Mouse (Mus musculus) megakaryocyte, adult 5-6 weeks (primary cell): Measurements from ENCODE around the gene Smpd1. TPM values are rescaled to one million over a fixed set of nuclear protein-coding genes. Genes with fewer than 3 reads are reported as not detected.
A peak's percentile ranks its signal among the peaks of the same experiment; 100 is the strongest.

Experiments
- ATAC-seq: 2 replicates; pipeline ENCODE4 v1.8.0; 2016; ENCODE audit warnings: mild to moderate bottlenecking, inconsistent platforms; ENCODE audit not compliant: poor library complexity, severe bottlenecking
- total RNA-seq, 2 experiments: library from RNA; stranded (forward) in 1 of 2; stranded (reverse) in 1 of 2; fragments of 153-499, 151-499 nt in 1 of 2; fragments of 221-1000, 200-1000 nt in 1 of 2; gene quantifications; 2 replicates each; pipeline versions ENCODE4 v1.2.3 to v1.2.4; 2015 to 2017

The Smpd1 gene
- total RNA-seq (2015) (25.8 and 26.1 TPM in 2 replicates), total RNA-seq (2017) (24.7 and 33.3 TPM in 2 replicates)

GRCm38 (mm10) chr7:105554212-105554942 is at the start of gene Smpd1:
Gene Smpd1 (plus strand): TSS chr7:105554360.
- peak; percentile 92 for ATAC-seq

GRCm38 (mm10) chr7:105507257-105507656 is 46.9 kb upstream of the Smpd1 start:
- ATAC-seq: no peak

GRCm38 (mm10) chr7:105510143-105510542 is 44.0 kb upstream of the Smpd1 start:
- ATAC-seq: no peak

- ATAC-seq: no peak
Measured at GRCm38 (mm10) chr7:105513845-105514291, 40.3 kb upstream of the Smpd1 start.

GRCm38 (mm10) chr7:105514561-105514960 is 39.6 kb upstream of the Smpd1 start:
- no peak for ATAC-seq

GRCm38 (mm10) chr7:105515178-105515577 is 39.0 kb upstream of the Smpd1 start:
- peak; percentile 93 for ATAC-seq

- no peak for ATAC-seq
Measured at GRCm38 (mm10) chr7:105516669-105517360, 37.3 kb upstream of the Smpd1 start.

- ATAC-seq: no peak
Measured at GRCm38 (mm10) chr7:105519336-105519735, 34.8 kb upstream of the Smpd1 start.

- no peak for ATAC-seq
Measured at GRCm38 (mm10) chr7:105519771-105520170, 34.4 kb upstream of the Smpd1 start.

- ATAC-seq: no peak
Measured at GRCm38 (mm10) chr7:105520201-105520600, 34.0 kb upstream of the Smpd1 start.

- peak; percentile 62; the same call in 1 of the 2 replicates for ATAC-seq
Measured at GRCm38 (mm10) chr7:105524222-105524621, 29.9 kb upstream of the Smpd1 start.

- peak; percentile 68 for ATAC-seq
Measured at GRCm38 (mm10) chr7:105527306-105527937, 26.7 kb upstream of the Smpd1 start.

- no peak for ATAC-seq
Measured at GRCm38 (mm10) chr7:105528094-105528493, 26.1 kb upstream of the Smpd1 start.

- ATAC-seq: no peak
Measured at GRCm38 (mm10) chr7:105534162-105534561, 20.0 kb upstream of the Smpd1 start.

GRCm38 (mm10) chr7:105545986-105546385 is 8.2 kb upstream of the Smpd1 start:
- ATAC-seq: no peak

- no peak for ATAC-seq
Measured at GRCm38 (mm10) chr7:105547970-105548369, 6.2 kb upstream of the Smpd1 start.

GRCm38 (mm10) chr7:105549035-105549434 is 5.1 kb upstream of the Smpd1 start:
- ATAC-seq: no peak

- ATAC-seq: no peak
Measured at GRCm38 (mm10) chr7:105553456-105554211, 526 bp upstream of the Smpd1 start.

- ATAC-seq: no peak
Measured at GRCm38 (mm10) chr7:105555571-105555970, 1.4 kb downstream of the Smpd1 start.

- ATAC-seq: no peak
Measured at GRCm38 (mm10) chr7:105556406-105556805, 2.2 kb downstream of the Smpd1 start.

GRCm38 (mm10) chr7:105557671-105558070 is 3.5 kb downstream of the Smpd1 start:
- no peak for ATAC-seq
